Mouse (Mus musculus) thymus, postnatal 10 days (tissue): ENCODE results near the gene Cnih2.

Experiments
- DNase-seq, 2 experiments: peaks; one replicate each; pipeline ENCODE4 v3.0.0; 2021; ENCODE audit warnings: low spot score in 2 of 2

Gene Cnih2

GRCm38 (mm10) chr19:5098363-5099143 is at the start of gene Cnih2:
Gene Cnih2, minus strand, starts transcription at chr19:5098521.
- peak in 1 of 2 experiments; percentile 62 for DNase-seq

GRCm38 (mm10) chr19:5139640-5140039 is 41.3 kb upstream of the Cnih2 start:
- peak in 1 of 2 experiments; percentile 47 for DNase-seq

GRCm38 (mm10) chr19:5131237-5131636 is 32.9 kb upstream of the Cnih2 start:
- DNase-seq, result no peak

GRCm38 (mm10) chr19:5129770-5130169 is 31.4 kb upstream of the Cnih2 start:
- DNase-seq, result no peak

- no peak for DNase-seq
Measured at GRCm38 (mm10) chr19:5124055-5124614, 25.8 kb upstream of the Cnih2 start.

GRCm38 (mm10) chr19:5123241-5123640 is 24.9 kb upstream of the Cnih2 start:
- DNase-seq, result no peak

GRCm38 (mm10) chr19:5122492-5122891 is 24.2 kb upstream of the Cnih2 start:
- no peak for DNase-seq

GRCm38 (mm10) chr19:5118384-5118698 is 20.0 kb upstream of the Cnih2 start, which contains the start of gene Klc2:
Gene Klc2, minus strand, starts transcription at chr19:5118560.
- no peak for DNase-seq

GRCm38 (mm10) chr19:5117494-5118383 is 19.4 kb upstream of the Cnih2 start:
- peak; percentile 61 to 76 for DNase-seq

- no peak for DNase-seq
Measured at GRCm38 (mm10) chr19:5113783-5114182, 15.5 kb upstream of the Cnih2 start.

- peak in 1 of 2 experiments; percentile 46 for DNase-seq
Measured at GRCm38 (mm10) chr19:5109659-5110453, 11.5 kb upstream of the Cnih2 start.

GRCm38 (mm10) chr19:5108702-5109101 is 10.4 kb upstream of the Cnih2 start:
- DNase-seq, result no peak

GRCm38 (mm10) chr19:5108271-5108575 is 9.9 kb upstream of the Cnih2 start:
- DNase-seq, result no peak

GRCm38 (mm10) chr19:5107556-5108270 is 9.4 kb upstream of the Cnih2 start:
- DNase-seq, result no peak

- DNase-seq, result peak; percentile 97 to 98
Measured at GRCm38 (mm10) chr19:5106731-5107191, 8.4 kb upstream of the Cnih2 start, which contains the start of gene Rab1b. Gene Rab1b, minus strand, starts transcription at chr19:5107072.

- DNase-seq, result peak in 1 of 2 experiments; percentile 26
Measured at GRCm38 (mm10) chr19:5106074-5106473, 7.8 kb upstream of the Cnih2 start.

GRCm38 (mm10) chr19:5097521-5098362 is 579 bp downstream of the Cnih2 start:
- DNase-seq, result no peak

- no peak for DNase-seq
Measured at GRCm38 (mm10) chr19:5095887-5096474, 2.3 kb downstream of the Cnih2 start.

GRCm38 (mm10) chr19:5094746-5095417 is 3.4 kb downstream of the Cnih2 start:
- no peak for DNase-seq
